Mouse (Mus musculus): ENCODE data around the gene Ndst2. TPM values are rescaled to one million over a fixed set of nuclear protein-coding genes. Genes with fewer than 3 reads are reported as not detected.

Gene Ndst2
- total and polyA plus RNA-seq, 3 experiments = 37.1 to 54.0 (median 39.5) TPM

- Histone ChIP-seq H3K4me3 (ENCODE audit: control insufficient read depth in 1 of 2, insufficient read depth in 1 of 2, low read depth in 2 of 2, low read length in 2 of 2) (no peak overlapping the region), H3K9ac (ENCODE audit: control insufficient read depth, low read depth, low read length, poor library complexity, severe bottlenecking) (no peak overlapping the region), H3K27ac (ENCODE audit: control insufficient read depth, low read depth, low read length) (no peak overlapping the region), H3K36me3 (ENCODE audit: control insufficient read depth in 1 of 2, insufficient read depth in 2 of 2, low read length in 2 of 2) (peaks cover 0 to 5% of the 10 kb centered on the region in 2 experiments; a peak in 3 of 4 replicates), H3K79me2 (ENCODE audit: control insufficient read depth, insufficient read depth, low read length, poor library complexity) (0 out of 2 replicates have a peak, but pooled peaks cover 2% of the 10 kb centered on the region), H3K9me3 (replicated peaks; ENCODE audit: insufficient read depth, low read length) (no peaks in the 10 kb centered on the region), H3K4me1 (ENCODE audit: control insufficient read depth in 1 of 2, insufficient read depth in 2 of 2, low read length in 2 of 2) (peaks cover 0 to under 1% of the 10 kb centered on the region in 2 experiments; a peak in 1 of 4 replicates), H3K27me3 (ENCODE audit: control insufficient read depth in 1 of 2, insufficient read depth in 2 of 2, low read length in 2 of 2) (no peaks in the 10 kb centered on the region)
- peak; percentile 29 for DNase-seq (ENCODE audit: low read depth, low spot score)
- TF ChIP-seq POLR2AphosphoS5 (IDR thresholded peaks at IDR 0.05; ENCODE audit: borderline replicate concordance, low read depth, low read length) (no peak), MXI1 (IDR thresholded peaks at IDR 0.05; ENCODE audit: low read depth, low read length) (no peak), MAFK (IDR thresholded peaks at IDR 0.05; ENCODE audit: borderline replicate concordance, low read depth, low read length) (no peak), CHD1 (IDR thresholded peaks at IDR 0.05; ENCODE audit: low read depth, low read length) (no peak), CTCF (IDR thresholded peaks at IDR 0.05 in 2 of 3, conservative IDR thresholded peaks at IDR 0.05 in 1 of 3; ENCODE audit: control insufficient read depth in 1 of 3, insufficient read depth in 1 of 3, low read depth in 2 of 3, low read length in 3 of 3, poor library complexity in 1 of 3, severe bottlenecking in 1 of 3) (no peak), JUND (IDR thresholded peaks at IDR 0.05; ENCODE audit: low read depth, low read length) (no peak), MEF2A (IDR thresholded peaks at IDR 0.05; ENCODE audit: extremely low read depth, insufficient replicate concordance, low read depth, low read length, poor library complexity, severe bottlenecking) (no peak), MYB (IDR thresholded peaks at IDR 0.05; ENCODE audit: low read depth, low read length) (no peak), POLR2A (IDR thresholded peaks at IDR 0.05; ENCODE audit: control insufficient read depth in 1 of 2, insufficient read depth in 1 of 2, low read depth in 1 of 2, low read length in 2 of 2, poor library complexity in 1 of 2) (no peak), MAZ (IDR thresholded peaks at IDR 0.05; ENCODE audit: low read depth, low read length) (no peak), EP300 (IDR thresholded peaks at IDR 0.05; ENCODE audit: low read depth in 1 of 2, low read length in 2 of 2) (no peak), MAX (IDR thresholded peaks at IDR 0.05; ENCODE audit: low read length) (no peak), ZMIZ1 (IDR thresholded peaks at IDR 0.05; ENCODE audit: low read depth, low read length) (no peak), ZNF384 (IDR thresholded peaks at IDR 0.05; ENCODE audit: low read depth, low read length) (no peak), NELFE (IDR thresholded peaks at IDR 0.05; ENCODE audit: low read depth, low read length) (no peak), GABPA (IDR thresholded peaks at IDR 0.05; ENCODE audit: low read depth, low read length) (no peak), CHD2 (IDR thresholded peaks at IDR 0.05; ENCODE audit: low read length) (no peak)
Measured at GRCm38 (mm10) chr14:20780217-20780616, 45.9 kb upstream of the Ndst2 start.

GRCm38 (mm10) chr14:20778496-20778895 lies 44.1 kb upstream of the Ndst2 start:
- H3K27ac ChIP-seq (ENCODE audit: control insufficient read depth, low read depth, low read length) = no peak overlapping the region
- H3K4me3 ChIP-seq (ENCODE audit: control insufficient read depth in 1 of 2, insufficient read depth in 1 of 2, low read depth in 2 of 2, low read length in 2 of 2) = no peak overlapping the region
- no peak overlapping the region for H3K9ac ChIP-seq (ENCODE audit: control insufficient read depth, low read depth, low read length, poor library complexity, severe bottlenecking)
- no peaks in the 10 kb centered on the region for H3K9me3 ChIP-seq (replicated peaks; ENCODE audit: insufficient read depth, low read length)
- H3K36me3 ChIP-seq (ENCODE audit: control insufficient read depth in 1 of 2, insufficient read depth in 2 of 2, low read length in 2 of 2) = peaks cover 0 to 5% of the 10 kb centered on the region in 2 experiments; a peak in 3 of 4 replicates
- DNase-seq (ENCODE audit: low read depth, low spot score) = no peak
- H3K79me2 ChIP-seq (ENCODE audit: control insufficient read depth, insufficient read depth, low read length, poor library complexity) = 0 out of 2 replicates have a peak, but pooled peaks cover 2% of the 10 kb centered on the region
- no peak for TF ChIP-seq MAX (IDR thresholded peaks at IDR 0.05; ENCODE audit: low read length)
- TF ChIP-seq ZC3H11A (IDR thresholded peaks at IDR 0.05; ENCODE audit: low read depth, low read length) = no peak
- TF ChIP-seq UBTF (IDR thresholded peaks at IDR 0.05; ENCODE audit: borderline replicate concordance, insufficient read depth, low read depth, low read length) = no peak
- no peak for TF ChIP-seq MAFK (IDR thresholded peaks at IDR 0.05; ENCODE audit: borderline replicate concordance, low read depth, low read length)
- no peak for TF ChIP-seq SMC3 (IDR thresholded peaks at IDR 0.05; ENCODE audit: low read depth, low read length)
- no peak for TF ChIP-seq USF2 (IDR thresholded peaks at IDR 0.05; ENCODE audit: borderline replicate concordance in 1 of 2, insufficient read depth in 1 of 2, low read depth in 1 of 2, low read length in 2 of 2)
- TF ChIP-seq RCOR1 (IDR thresholded peaks at IDR 0.05; ENCODE audit: low read depth, low read length) = no peak
- no peak for TF ChIP-seq GATA1 (IDR thresholded peaks at IDR 0.05; ENCODE audit: low read depth, low read length)
- no peak for TF ChIP-seq ZMIZ1 (IDR thresholded peaks at IDR 0.05; ENCODE audit: low read depth, low read length)
- H3K4me1 ChIP-seq (ENCODE audit: control insufficient read depth in 1 of 2, insufficient read depth in 2 of 2, low read length in 2 of 2) = no peaks in the 10 kb centered on the region
- no peaks in the 10 kb centered on the region for H3K27me3 ChIP-seq (ENCODE audit: control insufficient read depth in 1 of 2, insufficient read depth in 2 of 2, low read length in 2 of 2)
